Mouse (Mus musculus): ENCODE results near the gene Adora1. TPM values are rescaled to one million over a fixed set of nuclear protein-coding genes. Genes with fewer than 3 reads are reported as not detected.
"Not testable (repeated sequence)": the region's sequence is repeated elsewhere in the genome, so short reads cannot be mapped to it uniquely, and the experiment has no call there.

The Adora1 gene
- total RNA-seq (2021), result 1 to 10 TPM; 9.3 to 9.9 TPM

DNA sequence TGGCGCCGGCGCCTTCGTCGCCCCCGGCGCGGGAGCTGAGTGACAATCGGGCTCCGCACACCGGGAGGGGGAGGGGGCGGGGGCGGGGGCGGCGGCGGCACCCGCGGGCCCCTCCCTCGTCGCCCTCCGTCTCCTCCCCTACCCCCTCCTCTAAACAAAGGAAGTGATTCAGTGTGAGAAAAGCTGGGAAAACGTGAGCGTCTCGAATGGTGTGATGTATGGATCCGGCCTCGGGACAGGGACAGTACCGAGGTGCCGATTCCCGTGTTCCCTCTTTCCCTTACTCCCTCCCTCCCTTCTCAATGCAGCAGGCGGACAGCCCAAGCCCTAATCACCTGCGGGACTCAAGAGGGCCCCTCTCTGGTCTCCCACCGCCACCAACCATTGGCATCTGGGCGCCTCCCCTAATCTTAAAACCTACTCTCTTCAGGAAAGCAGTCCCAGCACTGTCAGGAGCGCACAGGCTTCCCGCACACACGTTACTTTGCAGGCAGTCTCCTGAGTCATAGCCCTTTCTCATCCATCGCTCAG lies at the start of gene Adora1:
Gene Adora1 (minus strand): TSS at position 41 of the 531 bp plus-strand sequence.
- no peak for DNase-seq

DNA sequence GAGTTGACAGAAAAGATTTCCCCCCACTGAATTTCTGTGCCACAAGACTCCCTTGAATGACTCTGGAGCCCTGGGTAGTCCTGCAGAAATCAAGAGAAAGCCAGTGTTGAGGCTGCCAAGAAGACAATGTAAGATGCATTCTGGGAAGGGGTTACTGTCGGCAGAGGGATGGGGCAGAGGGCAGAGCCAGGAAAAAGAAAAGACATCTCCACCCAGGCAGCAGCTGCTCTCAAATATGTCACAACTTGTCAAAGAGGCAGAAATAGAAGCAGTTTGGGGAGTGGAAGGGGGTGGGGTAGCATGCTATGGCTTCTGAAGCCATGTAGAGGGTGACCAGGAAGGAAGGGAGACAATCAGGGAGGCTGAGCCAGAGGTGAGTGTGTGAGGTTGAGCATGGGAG lies 47.9 kb upstream of the Adora1 start:
- no peak for DNase-seq

DNA sequence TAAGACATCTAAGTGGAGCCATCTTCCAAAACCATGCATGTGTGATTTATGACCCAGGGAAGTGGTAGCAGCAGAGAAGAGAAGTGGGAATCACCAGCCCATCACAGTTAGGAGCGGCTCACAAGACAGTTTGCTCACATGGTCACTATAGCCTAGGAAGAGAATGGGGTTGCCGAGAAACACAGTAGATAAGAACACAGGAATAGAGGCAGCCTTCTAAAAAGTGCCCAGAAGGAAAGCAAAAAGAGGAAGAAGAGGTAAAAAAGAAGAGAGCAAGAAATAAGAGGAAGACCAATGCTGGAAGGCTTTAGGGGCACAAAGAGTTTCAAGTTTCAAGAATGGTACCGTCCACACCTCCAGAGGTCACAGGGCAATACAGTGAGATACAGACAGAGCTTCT lies 47.1 kb upstream of the Adora1 start:
- DNase-seq, result no peak

GRCm38 (mm10) chr1:134281563-134281962 lies 46.3 kb upstream of the Adora1 start:
- DNase-seq, result no peak

DNA sequence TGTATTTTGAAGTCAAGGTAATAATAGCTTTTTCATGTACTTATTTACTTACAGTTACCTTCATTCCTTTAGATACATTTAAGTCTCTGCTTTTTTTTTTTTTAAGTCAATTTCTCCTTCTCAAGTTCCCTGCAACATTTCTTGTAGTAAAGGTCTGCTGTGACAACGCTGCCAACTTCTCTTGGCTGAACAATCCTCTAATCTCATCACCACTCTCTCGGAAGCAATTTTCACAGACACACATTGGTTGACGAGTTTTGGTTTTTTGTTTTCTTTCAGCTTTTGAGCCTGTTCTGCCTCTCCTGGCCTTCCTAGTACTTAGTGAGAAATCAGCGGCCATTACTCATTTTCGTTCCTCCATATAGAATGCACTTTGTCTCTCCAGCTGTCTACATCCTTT lies 44.9 kb upstream of the Adora1 start:
- DNase-seq, result no peak

GRCm38 (mm10) chr1:134276823-134277222 lies 41.6 kb upstream of the Adora1 start:
- DNase-seq, result peak; percentile 37

GRCm38 (mm10) chr1:134275616-134276464 lies 40.6 kb upstream of the Adora1 start:
- DNase-seq, result no peak

GRCm38 (mm10) chr1:134274483-134274920 lies 39.3 kb upstream of the Adora1 start:
- DNase-seq, result no peak

DNA sequence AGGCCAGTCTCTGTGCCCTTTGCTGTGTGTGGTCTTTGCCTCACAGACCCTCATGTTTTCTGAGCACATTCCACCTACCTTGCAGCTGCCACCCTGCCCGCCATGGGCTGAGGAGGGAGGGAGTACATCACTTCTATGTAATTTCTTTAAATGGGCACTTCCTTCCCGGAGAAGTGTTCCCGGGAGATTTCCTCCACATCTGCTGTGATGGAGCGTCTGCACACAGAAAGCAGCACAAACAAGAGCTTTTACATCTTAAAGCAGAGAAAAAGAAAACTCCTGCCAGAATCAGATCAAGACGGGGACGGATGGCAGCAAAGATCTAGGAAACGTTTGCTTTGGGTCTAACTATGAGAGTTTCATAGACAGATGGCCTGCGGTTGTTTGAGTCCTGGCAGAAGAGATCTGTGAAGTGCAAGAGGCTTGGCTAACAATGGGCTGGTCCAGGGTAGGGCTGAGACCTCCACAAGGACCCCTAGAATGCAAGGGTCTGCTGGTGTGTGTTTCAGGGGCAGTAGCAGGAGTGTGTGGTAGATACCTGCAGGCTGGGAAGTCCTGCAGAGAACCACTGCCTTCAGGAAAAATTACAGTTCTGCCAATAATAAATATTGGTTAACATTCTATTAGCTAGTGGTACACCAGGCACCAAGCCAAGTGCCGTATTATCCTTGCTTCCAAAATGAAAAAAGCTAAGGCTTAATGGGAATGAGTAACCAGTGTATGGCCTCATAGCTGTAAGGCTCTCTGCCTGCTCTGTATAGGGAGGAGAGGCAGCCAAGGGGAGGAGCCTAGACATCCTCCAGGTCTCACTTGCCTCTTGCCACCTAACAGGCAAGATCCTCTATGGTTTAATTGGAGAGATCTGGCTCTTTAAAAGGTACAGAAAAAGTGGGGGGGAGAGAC lies 38.5 kb upstream of the Adora1 start:
- DNase-seq, result no peak

- DNase-seq, result no peak
Observed at GRCm38 (mm10) chr1:134272754-134273250, 37.6 kb upstream of the Adora1 start.

- no peak for DNase-seq
Observed at GRCm38 (mm10) chr1:134270026-134270425, 34.8 kb upstream of the Adora1 start.

GRCm38 (mm10) chr1:134265797-134266196 lies 30.6 kb upstream of the Adora1 start:
- no peak for DNase-seq

DNA sequence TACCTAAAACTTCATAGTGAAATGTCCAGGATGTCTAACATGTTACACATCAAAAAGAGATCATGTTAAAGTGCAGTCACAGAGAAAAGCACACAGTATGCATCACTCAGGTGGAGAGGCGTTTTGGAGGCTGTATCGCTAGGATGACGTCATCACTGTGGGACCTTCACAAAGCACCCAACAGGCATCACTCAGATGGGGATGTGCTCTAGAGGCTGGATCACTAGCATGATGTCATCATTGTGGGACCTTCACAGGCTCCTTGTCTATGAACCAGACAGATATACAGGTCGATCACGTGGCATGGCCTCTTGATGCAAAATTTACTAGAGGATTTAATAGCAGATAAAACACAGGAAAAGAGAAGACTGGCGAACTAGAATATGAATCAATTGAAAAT lies 29.1 kb upstream of the Adora1 start:
- DNase-seq, result no peak

DNA sequence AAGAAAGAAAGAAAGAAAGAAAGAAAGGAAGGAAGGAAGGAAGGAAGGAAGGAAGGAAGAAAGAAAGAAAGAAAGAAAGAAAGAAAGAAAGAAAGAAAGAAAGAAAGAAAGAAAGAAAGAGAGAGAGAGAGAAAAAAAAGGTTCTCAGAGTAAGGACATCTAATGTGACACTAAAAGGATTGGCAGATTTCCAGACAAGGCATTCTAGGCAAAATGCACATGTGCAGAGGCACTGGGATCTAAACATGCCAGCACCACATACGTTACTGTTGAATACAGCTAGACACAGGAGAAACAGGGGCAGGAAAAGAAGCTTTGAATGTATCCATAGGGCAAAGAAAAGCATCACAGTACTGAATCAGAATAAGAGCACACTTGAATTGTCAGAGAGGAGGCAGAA lies 14.4 kb upstream of the Adora1 start:
- DNase-seq, result not testable (repeated sequence)

GRCm38 (mm10) chr1:134246590-134246989 lies 11.4 kb upstream of the Adora1 start:
- peak; percentile 41 for DNase-seq

DNA sequence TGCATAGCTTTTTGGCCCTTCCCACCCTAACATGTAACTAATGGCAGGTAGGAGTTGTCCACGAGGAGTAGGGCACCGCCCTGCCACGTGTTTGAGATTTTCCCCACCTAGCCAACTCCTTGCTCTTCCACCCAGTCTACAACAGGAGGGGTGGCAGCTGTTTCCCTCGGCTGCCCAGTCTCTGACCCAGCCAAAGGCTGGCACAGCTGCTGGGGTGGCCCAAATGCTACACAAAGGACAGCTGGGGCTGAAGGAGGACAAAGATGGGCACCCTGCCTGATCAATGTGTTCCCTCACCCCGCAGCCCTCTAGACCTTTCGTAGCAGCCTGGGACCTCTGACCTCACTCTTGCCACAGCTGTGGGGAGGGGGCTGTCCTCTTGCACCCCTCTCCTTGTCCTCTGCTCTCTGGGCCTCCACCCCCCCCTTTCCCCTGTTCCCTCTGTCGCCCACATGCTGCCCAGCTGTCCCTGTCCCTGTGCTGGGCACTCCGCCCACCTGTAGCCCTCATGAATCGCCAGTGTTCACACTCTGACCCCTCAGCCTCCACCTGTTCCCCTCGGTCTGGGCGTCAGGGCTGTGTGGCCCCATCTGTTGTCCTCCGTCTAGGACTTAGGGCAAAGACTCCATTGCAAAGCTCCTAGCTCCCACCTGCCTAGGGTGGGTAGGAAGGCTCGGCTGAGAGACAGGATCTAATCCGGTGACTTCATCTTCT lies 9.9 kb upstream of the Adora1 start:
- no peak for DNase-seq

DNA sequence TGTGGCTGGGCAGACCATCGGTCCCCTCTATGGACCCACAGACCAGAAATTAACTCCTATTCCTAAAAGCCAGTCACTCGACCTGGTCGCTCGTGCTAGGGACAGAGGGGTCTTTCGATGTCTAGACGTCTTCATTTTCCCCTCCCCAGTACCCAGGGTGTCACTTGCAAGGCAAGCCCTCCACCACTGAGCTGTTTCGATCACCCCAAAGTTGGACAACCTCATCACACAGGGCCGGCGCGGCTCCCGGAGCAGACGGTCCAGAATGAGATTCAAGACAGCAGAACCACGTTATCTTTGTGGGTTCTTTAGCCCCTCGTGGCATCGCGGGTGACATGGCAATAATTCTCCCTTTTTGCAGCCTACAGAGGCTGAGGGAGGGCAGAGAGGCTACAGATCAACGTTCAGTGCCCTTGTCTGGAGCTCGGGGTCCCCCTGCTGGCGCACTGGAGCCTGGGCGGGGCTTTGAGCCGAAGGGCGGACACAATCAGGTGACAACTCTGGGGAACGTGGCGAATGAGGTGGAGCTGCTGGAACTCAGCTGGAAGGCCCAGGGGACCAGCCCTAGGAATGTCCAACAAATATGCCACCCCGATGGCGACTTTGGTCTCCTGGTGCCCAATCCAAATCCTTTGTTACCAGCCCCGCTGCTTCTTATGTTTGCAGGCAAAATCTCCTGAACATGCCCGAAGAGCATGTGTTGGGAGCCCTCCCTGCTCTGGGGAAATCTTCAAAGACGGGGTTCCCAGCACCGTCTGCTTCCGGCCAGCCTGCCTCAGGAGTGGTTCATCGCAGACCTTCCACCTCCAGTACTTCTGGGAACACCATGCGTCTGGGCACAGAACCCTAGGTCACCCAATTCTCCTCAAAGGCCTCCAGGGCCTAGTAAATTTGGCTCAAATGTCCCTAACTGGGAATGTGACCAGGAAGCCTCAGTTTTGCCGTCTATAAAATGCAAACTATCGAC lies 9.0 kb upstream of the Adora1 start:
- DNase-seq, result peak; percentile 96

DNA sequence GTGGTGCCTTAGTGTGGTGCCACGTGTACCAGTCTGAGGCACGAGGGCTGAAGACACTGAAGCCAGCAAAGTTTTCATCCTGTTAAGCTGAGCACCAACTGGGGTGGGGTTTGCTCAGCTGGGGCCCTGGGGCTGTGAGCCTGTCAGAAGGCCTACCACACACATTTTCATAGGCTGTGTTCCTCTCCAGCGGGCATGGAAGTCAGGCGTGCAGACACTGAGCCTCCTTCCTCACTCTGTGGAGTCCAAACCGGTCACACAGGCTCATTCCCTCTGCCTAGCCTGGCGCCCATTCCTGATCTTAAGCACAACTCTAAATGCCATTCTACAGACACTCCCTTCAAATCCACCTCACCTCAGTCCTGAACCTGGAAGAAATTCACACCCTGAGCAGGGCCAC lies 8.3 kb upstream of the Adora1 start:
- no peak for DNase-seq

GRCm38 (mm10) chr1:134242286-134242685 lies 7.1 kb upstream of the Adora1 start:
- no peak for DNase-seq

DNA sequence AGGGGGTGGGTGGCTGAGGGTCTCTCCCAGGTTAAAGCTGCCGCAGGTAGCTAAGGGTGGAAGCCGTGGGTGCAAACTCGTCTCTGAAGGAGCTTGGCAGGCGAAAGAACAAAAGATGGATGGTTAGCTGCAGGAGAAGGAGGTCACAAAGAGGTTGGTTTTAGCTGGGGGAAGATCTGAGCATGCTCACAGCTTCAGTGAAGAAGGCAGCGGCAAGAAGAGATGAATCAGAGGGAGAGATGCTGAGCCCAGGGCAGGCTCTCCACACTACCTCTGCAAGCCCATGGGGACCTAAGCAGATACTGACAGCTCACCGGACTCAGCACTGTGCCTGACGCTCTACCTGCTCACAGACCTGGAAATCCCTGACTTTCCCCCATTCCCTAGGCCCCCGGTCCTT lies 6.1 kb upstream of the Adora1 start:
- no peak for DNase-seq

- no peak for DNase-seq
Observed at GRCm38 (mm10) chr1:134240701-134241100, 5.5 kb upstream of the Adora1 start.
